Mouse (Mus musculus): ENCODE measurements around the gene Trpm4. TPM values are rescaled to one million over a fixed set of nuclear protein-coding genes. Genes with fewer than 3 reads are reported as not detected.

Gene Trpm4
- 58.6 and 62.0 TPM in 2 replicates for polyA plus RNA-seq (2012; rRNA removed)

DNA sequence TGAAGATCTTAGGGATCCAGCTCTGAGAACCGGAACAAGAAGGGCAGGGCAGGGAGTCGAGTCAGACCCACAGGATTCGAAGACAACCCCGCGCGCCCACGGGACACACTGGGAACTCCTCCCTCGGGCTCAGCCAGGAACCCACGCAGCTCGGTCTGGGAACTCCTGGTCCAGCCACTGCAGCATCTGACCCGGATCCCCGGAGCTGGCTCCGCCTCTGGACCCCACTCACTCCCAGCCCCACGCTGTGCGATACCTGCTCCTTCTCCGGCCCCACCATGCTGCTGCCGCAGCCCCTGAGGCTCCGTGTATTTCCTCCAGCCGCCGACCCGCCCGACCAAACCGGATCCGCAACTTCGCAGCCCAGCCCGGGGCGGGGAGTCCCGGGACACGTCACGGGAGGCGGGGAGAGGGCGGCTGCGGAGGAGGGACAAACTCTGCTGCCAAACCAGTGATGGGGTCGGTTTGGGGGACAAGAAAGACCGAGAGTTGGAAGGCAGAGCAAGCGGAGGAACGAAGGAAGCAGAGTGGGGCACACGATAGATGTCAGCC lies at the start of gene Trpm4:
Gene Trpm4, minus strand, starts transcription at position 350 of the 552 bp plus-strand sequence.

DNA sequence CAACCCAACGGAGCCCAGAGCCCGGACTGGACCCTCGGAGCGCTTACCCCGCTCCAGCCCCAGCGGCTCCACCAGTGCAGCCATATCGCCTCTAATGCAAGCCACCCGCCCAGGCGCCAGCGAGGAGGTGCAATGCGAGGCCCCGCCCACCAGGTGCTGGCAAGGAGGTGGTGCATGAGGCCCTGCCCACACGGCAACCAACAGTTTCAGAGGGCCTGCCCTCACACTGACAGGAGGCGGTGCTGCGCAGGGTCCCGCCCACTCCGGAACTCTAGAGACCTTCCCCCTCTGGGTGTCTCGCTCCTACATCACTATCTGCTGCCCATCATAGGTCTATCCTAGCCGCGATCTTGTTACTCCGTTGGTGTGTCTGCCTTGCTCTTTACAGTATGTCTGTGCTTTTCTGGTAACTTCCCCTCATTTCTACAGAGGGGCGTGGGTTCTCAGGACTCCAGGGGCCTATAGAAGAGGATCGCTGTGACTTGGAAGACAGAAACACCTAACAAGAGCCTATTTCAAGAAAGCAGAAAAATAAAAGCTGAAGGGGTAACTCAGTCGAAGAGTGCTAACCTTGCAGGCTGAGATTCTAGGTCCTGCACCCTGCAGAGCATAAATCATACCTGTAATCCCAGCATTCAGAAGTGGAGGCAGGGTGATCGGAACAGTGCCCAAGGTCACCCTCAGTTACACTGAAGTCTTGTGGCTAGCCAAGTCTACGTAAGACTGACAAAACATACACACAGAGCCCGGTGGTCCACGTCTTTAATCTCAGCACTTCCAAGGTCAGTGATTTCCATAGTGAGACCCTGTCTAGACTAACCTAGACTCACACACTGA lies 37.1 kb upstream of the Trpm4 start, which contains the start of gene Lin7b:
Gene Lin7b, minus strand, starts transcription at position 109 of the 837 bp plus-strand sequence.

GRCm38 (mm10) chr7:45366652-45367019 lies 33.1 kb upstream of the Trpm4 start, which contains the start of gene Ppfia3:
Gene Ppfia3, minus strand, starts transcription at chr7:45367019.

GRCm38 (mm10) chr7:45335056-45335455 lies 1.5 kb upstream of the Trpm4 start, which contains the start of gene Hrc:
Gene Hrc, plus strand, starts transcription at chr7:45335290.

DNA sequence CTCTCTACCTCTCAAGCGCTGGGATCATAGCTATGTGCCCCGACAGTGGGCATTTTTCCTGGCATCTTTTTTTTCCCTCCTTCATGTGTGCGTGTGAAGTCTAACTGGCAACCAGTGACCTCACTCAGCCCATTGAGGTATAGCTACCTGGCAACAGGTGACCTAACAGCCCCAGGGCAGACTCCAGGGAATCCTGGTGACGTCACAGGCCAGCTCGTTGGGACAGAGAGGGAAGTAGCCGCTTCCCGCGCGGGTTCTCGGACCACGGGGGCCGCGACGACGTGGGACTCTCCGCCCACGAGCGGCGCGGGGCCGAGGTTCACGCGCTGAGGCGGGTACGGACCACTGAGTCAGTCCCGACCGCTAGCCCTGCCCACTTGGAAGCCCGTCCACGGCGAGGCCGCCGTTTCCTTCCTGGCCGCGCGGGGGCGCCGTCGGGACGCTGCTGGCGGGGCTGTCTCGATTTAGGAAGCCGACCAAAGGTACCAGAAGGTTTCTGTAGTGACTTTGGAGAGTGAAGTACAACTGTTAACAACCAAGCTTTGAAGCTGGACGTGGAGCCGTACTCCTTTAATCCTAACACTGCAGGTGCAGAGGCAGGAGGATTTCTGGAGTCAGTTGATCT lies 56.3 kb downstream of the Trpm4 start, which contains the start of gene Slc6a21:
Gene Slc6a21, plus strand, starts transcription at position 378 of the 625 bp plus-strand sequence.

Other genes starting within 250 kb of the Trpm4 start
- 537 and 545 TPM in 2 replicates for gene Rcn3, start 241.6 kb downstream of the Trpm4 start, polyA plus RNA-seq (2012; rRNA removed)
- gene Fcgrt, start 229.9 kb downstream of the Trpm4 start, polyA plus RNA-seq (2012; rRNA removed): 132 and 135 TPM in 2 replicates
- 173 and 237 TPM in 2 replicates for gene Rps11, start 209.3 kb downstream of the Trpm4 start, polyA plus RNA-seq (2012; rRNA removed)
- gene Rpl13a, start 205.0 kb downstream of the Trpm4 start, polyA plus RNA-seq (2012; rRNA removed): 1,241 and 3,203 TPM in 2 replicates
- 1.9 TPM in 1 of 2 replicates, not detected in the other for gene Gm45713, start 197.5 kb downstream of the Trpm4 start, polyA plus RNA-seq (2012; rRNA removed)
- gene Flt3l, start 197.3 kb downstream of the Trpm4 start, polyA plus RNA-seq (2012; rRNA removed): 38.5 and 68.0 TPM in 2 replicates
- gene Pih1d1, start 179.5 kb downstream of the Trpm4 start, polyA plus RNA-seq (2012; rRNA removed): 60.2 and 64.9 TPM in 2 replicates
- 87.7 and 97.6 TPM in 2 replicates for gene Aldh16a1, start 179.2 kb downstream of the Trpm4 start, polyA plus RNA-seq (2012; rRNA removed)
- 0.17 and 0.20 TPM in 2 replicates for gene Slc17a7, start 169.8 kb downstream of the Trpm4 start, polyA plus RNA-seq (2012; rRNA removed)
- not detected in 2 replicates for gene Gfy, start 154.2 kb downstream of the Trpm4 start, polyA plus RNA-seq (2012; rRNA removed)
- not detected in 2 replicates for gene Pth2, start 152.8 kb downstream of the Trpm4 start, polyA plus RNA-seq (2012; rRNA removed)
- gene Ccdc155, start 128.9 kb downstream of the Trpm4 start, polyA plus RNA-seq (2012; rRNA removed): 3.1 and 4.1 TPM in 2 replicates
- 2.1 and 3.3 TPM in 2 replicates for gene Dkkl1, start 121.6 kb downstream of the Trpm4 start, polyA plus RNA-seq (2012; rRNA removed)
- gene Tead2, start 118.0 kb downstream of the Trpm4 start, polyA plus RNA-seq (2012; rRNA removed): 119 and 183 TPM in 2 replicates
- gene Cd37, start 94.7 kb downstream of the Trpm4 start, polyA plus RNA-seq (2012; rRNA removed): 13.2 and 14.5 TPM in 2 replicates
- 0.15 and 0.40 TPM in 2 replicates for gene Slc6a16, start 92.7 kb downstream of the Trpm4 start, polyA plus RNA-seq (2012; rRNA removed)
- gene Slc6a21, start 56.3 kb downstream of the Trpm4 start, polyA plus RNA-seq (2012; rRNA removed): 0.24 TPM in 1 of 2 replicates, not detected in the other
- 0.46 and 0.51 TPM in 2 replicates for gene Hrc, start 1.5 kb upstream of the Trpm4 start, polyA plus RNA-seq (2012; rRNA removed)
- 11.9 and 12.1 TPM in 2 replicates for gene Ppfia3, start 33.2 kb upstream of the Trpm4 start, polyA plus RNA-seq (2012; rRNA removed)
- gene Lin7b, start 36.8 kb upstream of the Trpm4 start, polyA plus RNA-seq (2012; rRNA removed): 43.0 and 49.1 TPM in 2 replicates
- 271 and 341 TPM in 2 replicates for gene Snrnp70, start 62.0 kb upstream of the Trpm4 start, polyA plus RNA-seq (2012; rRNA removed)
- 0.28 and 0.36 TPM in 2 replicates for gene Kcna7, start 71.9 kb upstream of the Trpm4 start, polyA plus RNA-seq (2012; rRNA removed)
- gene Ntf5, start 79.9 kb upstream of the Trpm4 start, polyA plus RNA-seq (2012; rRNA removed): 3.7 and 3.9 TPM in 2 replicates
- gene Lhb, start 87.0 kb upstream of the Trpm4 start, polyA plus RNA-seq (2012; rRNA removed): 30.6 and 32.8 TPM in 2 replicates
- gene Gys1, start 101.1 kb upstream of the Trpm4 start, polyA plus RNA-seq (2012; rRNA removed): 61.3 and 69.1 TPM in 2 replicates
- gene Ruvbl2, start 104.3 kb upstream of the Trpm4 start, polyA plus RNA-seq (2012; rRNA removed): 136 and 158 TPM in 2 replicates
- gene Ftl1, start 126.1 kb upstream of the Trpm4 start, polyA plus RNA-seq (2012; rRNA removed): 3,494 and 4,463 TPM in 2 replicates
- gene Bax, start 133.1 kb upstream of the Trpm4 start, polyA plus RNA-seq (2012; rRNA removed): 193 and 194 TPM in 2 replicates
- 33.8 and 34.3 TPM in 2 replicates for gene Tulp2, start 148.1 kb upstream of the Trpm4 start, polyA plus RNA-seq (2012; rRNA removed)
- not detected in 2 replicates for gene Gm45808, start 153.0 kb upstream of the Trpm4 start, polyA plus RNA-seq (2012; rRNA removed)
- 5.4 and 8.6 TPM in 2 replicates for gene Dhdh, start 155.0 kb upstream of the Trpm4 start, polyA plus RNA-seq (2012; rRNA removed)
- gene Nucb1, start 176.6 kb upstream of the Trpm4 start, polyA plus RNA-seq (2012; rRNA removed): 409 and 461 TPM in 2 replicates
- 57.1 and 60.9 TPM in 2 replicates for gene Ppp1r15a, start 192.5 kb upstream of the Trpm4 start, polyA plus RNA-seq (2012; rRNA removed)
- gene Plekha4, start 192.6 kb upstream of the Trpm4 start, polyA plus RNA-seq (2012; rRNA removed): 29.4 and 35.1 TPM in 2 replicates
- gene Hsd17b14, start 221.1 kb upstream of the Trpm4 start, polyA plus RNA-seq (2012; rRNA removed): 1.4 and 3.4 TPM in 2 replicates
- 129 and 164 TPM in 2 replicates for gene Bcat2, start 236.4 kb upstream of the Trpm4 start, polyA plus RNA-seq (2012; rRNA removed)